Mouse (Mus musculus): Measurements from ENCODE around the gene Mrvi1.

GRCm38 (mm10) chr7:111014893-111015292 lies 32.6 kb upstream of the Mrvi1 start:
- TF ChIP-seq CTCF (IDR thresholded peaks at IDR 0.05; ENCODE audit: extremely low read depth, insufficient read depth, low read length) (peak; percentile 90), POLR2A (IDR thresholded peaks at IDR 0.05; ENCODE audit: extremely low read depth, insufficient read depth, low read length) (no peak)

All from cortical plate, adult 2 months (tissue).